Mouse (Mus musculus) CH12.LX (cell line): ENCODE results near the gene Ints7. TPM values are rescaled to one million over a fixed set of nuclear protein-coding genes. Genes with fewer than 3 reads are reported as not detected.

Source experiments
- DNase-seq: peaks from one replicate; pipeline ENCODE4 v3.0.0-alpha.2; 2013; ENCODE audit errors: extremely low read depth
- H3K27ac ChIP-seq: 2 replicates; pipeline ENCODE4 v1.5.1; 2012; ENCODE audit warnings: low read depth, mild to moderate bottlenecking, control low read depth, moderate library complexity; ENCODE audit not compliant: insufficient read depth
- H3K27me3 ChIP-seq: replicated peaks from 2 replicates; pipeline ENCODE3; 2012; ENCODE audit warnings: inconsistent platforms
- H3K36me3 ChIP-seq, 2 experiments: replicated peaks in 1 of 2; 2 replicates each; pipeline versions ENCODE3 to v1.6.1; 2012; ENCODE audit warnings: inconsistent platforms in 1 of 2, low read length in 1 of 2, mild to moderate bottlenecking in 1 of 2, mixed read lengths in 1 of 2, moderate library complexity in 1 of 2; ENCODE audit not compliant: control insufficient read depth in 1 of 2, insufficient read depth in 1 of 2
- H3K4me1 ChIP-seq, 2 experiments: 2 replicates each; pipeline ENCODE4 v1.6.1; 2012; ENCODE audit warnings: inconsistent platforms in 1 of 2, moderate library complexity in 1 of 2; ENCODE audit not compliant: insufficient read depth in 2 of 2, control insufficient read depth in 1 of 2
- H3K4me2 ChIP-seq: 2 replicates; pipeline ENCODE4 v1.6.1; 2012; ENCODE audit warnings: low read depth, mild to moderate bottlenecking, control low read depth; ENCODE audit not compliant: poor library complexity, insufficient read depth, severe bottlenecking
- H3K4me3 ChIP-seq, 3 experiments: fragments of 150-350 bp in 1 of 3; sonication (generic) in 1 of 3; replicated peaks in 1 of 3; 2 replicates each; pipeline versions ENCODE3 to v1.5.1; 2011 to 2012; ENCODE audit warnings: low read depth in 2 of 3, low read length in 2 of 3, mild to moderate bottlenecking in 2 of 3, moderate library complexity in 2 of 3, control low read depth in 1 of 3, improper control_type of control experiment in 1 of 3, inconsistent platforms in 1 of 3, mixed read lengths in 1 of 3; ENCODE audit not compliant: poor library complexity in 1 of 3
- H3K79me2 ChIP-seq: replicated peaks from 2 replicates; pipeline ENCODE4 v1.6.1; 2012; ENCODE audit warnings: mild to moderate bottlenecking, moderate library complexity; ENCODE audit not compliant: control insufficient read depth, poor library complexity, insufficient read depth, severe bottlenecking; ENCODE audit errors: extremely low read depth
- H3K9ac ChIP-seq: 2 replicates; pipeline ENCODE4 v1.6.1; 2012; ENCODE audit warnings: low read depth, mild to moderate bottlenecking, control low read depth, moderate library complexity; ENCODE audit not compliant: insufficient read depth
- H3K9me3 ChIP-seq: replicated peaks from 2 replicates; pipeline ENCODE3; 2012; ENCODE audit warnings: low read length, inconsistent platforms, mixed read lengths
- BHLHE40 ChIP-seq: IDR thresholded peaks from 2 replicates; pipeline ENCODE4 v1.6.1; 2011; ENCODE audit warnings: mild to moderate bottlenecking, low read depth, low read length, improper control_type of control experiment
- E2F4 ChIP-seq: IDR thresholded peaks from 2 replicates; pipeline ENCODE4 v1.6.1; 2011; ENCODE audit warnings: low read depth, low read length, improper control_type of control experiment; ENCODE audit not compliant: insufficient replicate concordance
- ELF1 ChIP-seq: IDR thresholded peaks from 2 replicates; pipeline ENCODE4 v1.6.1; 2014; ENCODE audit warnings: low read depth, mild to moderate bottlenecking, inconsistent platforms, low read length, improper control_type of control experiment
- EP300 ChIP-seq: IDR thresholded peaks from 2 replicates; pipeline ENCODE4 v1.6.1; 2011; ENCODE audit warnings: low read length, improper control_type of control experiment
- IRF4 ChIP-seq: IDR thresholded peaks from 2 replicates; pipeline ENCODE4 v1.6.1; 2014; ENCODE audit warnings: low read depth, mild to moderate bottlenecking, inconsistent platforms, low read length, improper control_type of control experiment
- KAT2A ChIP-seq: IDR thresholded peaks from 2 replicates; pipeline ENCODE4 v1.6.1; 2012; ENCODE audit warnings: low read length, improper control_type of control experiment, inconsistent platforms; ENCODE audit not compliant: insufficient replicate concordance
- MAZ ChIP-seq: IDR thresholded peaks from 2 replicates; pipeline ENCODE4 v1.6.1; 2012; ENCODE audit warnings: low read depth, mild to moderate bottlenecking, inconsistent platforms, low read length, improper control_type of control experiment, moderate library complexity
- MYC ChIP-seq: IDR thresholded peaks from 2 replicates; pipeline ENCODE4 v1.6.1; 2011; ENCODE audit warnings: low read depth, mild to moderate bottlenecking, improper control_type of control experiment, low read length
- NRF1 ChIP-seq: IDR thresholded peaks from 2 replicates; pipeline ENCODE4 v1.6.1; 2014; ENCODE audit warnings: low read depth, mild to moderate bottlenecking, inconsistent platforms, low read length, improper control_type of control experiment, moderate library complexity
- POLR2A ChIP-seq: IDR thresholded peaks from 2 replicates; pipeline ENCODE4 v1.6.1; 2011; ENCODE audit warnings: low read depth, mild to moderate bottlenecking, improper control_type of control experiment, low read length
- POLR2AphosphoS2 ChIP-seq: IDR thresholded peaks from 2 replicates; pipeline ENCODE4 v1.6.1; 2011; ENCODE audit warnings: low read depth, low read length, improper control_type of control experiment
- RAD21 ChIP-seq: IDR thresholded peaks from 2 replicates; pipeline ENCODE4 v1.6.1; 2011; ENCODE audit warnings: low read depth, mild to moderate bottlenecking, low read length, improper control_type of control experiment, moderate library complexity
- SIN3A ChIP-seq: IDR thresholded peaks from 2 replicates; pipeline ENCODE4 v1.6.1; 2012; ENCODE audit warnings: low read length, improper control_type of control experiment, inconsistent platforms
- SMC3 ChIP-seq: IDR thresholded peaks from 2 replicates; pipeline ENCODE4 v1.6.1; 2011; ENCODE audit warnings: low read depth, low read length, improper control_type of control experiment
- USF2 ChIP-seq: conservative IDR thresholded peaks from 2 replicates; pipeline ENCODE4 v1.6.1; 2011; ENCODE audit warnings: low read depth, low read length, improper control_type of control experiment
- ZC3H11A ChIP-seq: IDR thresholded peaks from 2 replicates; pipeline ENCODE4 v1.6.1; 2012; ENCODE audit warnings: low read depth, mild to moderate bottlenecking, inconsistent platforms, low read length, improper control_type of control experiment
- ZKSCAN1 ChIP-seq: IDR thresholded peaks from 2 replicates; pipeline ENCODE4 v1.6.1; 2012; ENCODE audit warnings: low read depth, inconsistent platforms, low read length, improper control_type of control experiment, borderline replicate concordance
- ZMIZ1 ChIP-seq: IDR thresholded peaks from 2 replicates; pipeline ENCODE4 v1.6.1; 2012; ENCODE audit warnings: low read depth, mild to moderate bottlenecking, inconsistent platforms, low read length, improper control_type of control experiment
- ZNF384 ChIP-seq: IDR thresholded peaks from 2 replicates; pipeline ENCODE4 v1.6.1; 2012; ENCODE audit warnings: low read depth, low read length, improper control_type of control experiment, inconsistent platforms
- dilution Hi-C: fragments of 300-500 bp; cut with MboI; formaldehyde crosslinking; loops from 2 replicates; pipeline ENCODE4 v1.14.3; 2020; ENCODE audit warnings: low sequenced_read_pairs; ENCODE audit not compliant: extremely low pct_unique_long_range_greater_than_20kb, extremely low pct_ligation_motif_present
- in situ Hi-C: fragments of 300-500 bp; cut with MboI; formaldehyde crosslinking; loops from 3 replicates; pipeline ENCODE4 v1.14.3; 2019; ENCODE audit warnings: low sequenced_read_pairs, low pct_ligation_motif_present, low pct_unique_long_range_greater_than_20kb, mixed read lengths
- polyA plus RNA-seq: library from polyadenylated mRNA; unstranded; fragments of >175 nt; gene quantifications from 2 replicates; pipeline ENCODE4 v1.2.1, GENCODE M21; 2012; ENCODE audit warnings: low read depth; ENCODE audit not compliant: insufficient read length
- total RNA-seq, 2 experiments: library from RNA; depleted of rRNA; stranded (reverse); fragments of 300-350 nt in 1 of 2; fragments of >200 nt in 1 of 2; gene quantifications; 2 replicates each; pipeline ENCODE4 v1.2.3; 2012 to 2014

Ints7 gene
- total and polyA plus RNA-seq, 3 experiments, result 30.4 to 58.8 (median 50.5) TPM

GRCm38 (mm10) chr1:191666351-191666750, 90.9 kb downstream of the Ints7 start:
- no peak for DNase-seq
- no peaks in the 10 kb centered on the region for H3K9me3 ChIP-seq
- TF ChIP-seq ZKSCAN1 (no peak), MAZ (no peak), IRF4 (no peak), SMC3 (no peak), E2F4 (no peak), POLR2AphosphoS2 (no peak), BHLHE40 (peak; percentile 35; the same call in 1 of the 2 replicates)
- H3K79me2 ChIP-seq, result no peaks in the 10 kb centered on the region
- no peaks in the 10 kb centered on the region for H3K27me3 ChIP-seq
- peaks cover 7 to 24% of the 10 kb centered on the region in 2 experiments for H3K4me1 ChIP-seq
- H3K27ac ChIP-seq, result no peak overlapping the region
- no peak overlapping the region for H3K4me3 ChIP-seq
- H3K4me2 ChIP-seq, result no peak overlapping the region
- dilution Hi-C loops, result no loop called here
- no peak overlapping the region for H3K9ac ChIP-seq
- H3K36me3 ChIP-seq, result no peaks in the 10 kb centered on the region
- in situ Hi-C loops, result no loop called here

DNA sequence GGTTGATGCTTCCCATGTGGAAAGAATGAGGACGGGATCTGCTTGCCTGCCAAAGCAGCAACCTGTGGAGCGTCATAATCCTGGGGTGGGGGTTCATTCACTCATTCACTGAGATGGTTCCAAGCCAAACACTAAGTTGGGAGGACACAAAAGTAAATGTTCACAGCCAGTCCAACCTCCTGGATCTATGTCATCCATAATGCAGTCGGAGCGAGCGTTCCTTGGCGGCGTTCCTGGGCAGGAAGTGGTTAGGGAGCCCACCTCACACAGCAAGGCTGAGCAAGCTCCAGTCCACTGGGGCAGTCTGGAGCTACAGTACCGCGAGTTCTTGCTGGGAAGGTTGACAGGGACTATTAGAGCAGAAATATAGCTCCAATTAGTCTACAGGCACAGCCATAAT, 92.6 kb downstream of the Ints7 start:
- dilution Hi-C loops (no loop called here), in situ Hi-C loops (no loop called here)
- Histone ChIP-seq H3K79me2 (no peaks in the 10 kb centered on the region), H3K9me3 (no peaks in the 10 kb centered on the region), H3K4me2 (no peak overlapping the region), H3K27ac (no peak overlapping the region), H3K27me3 (no peaks in the 10 kb centered on the region), H3K36me3 (no peaks in the 10 kb centered on the region), H3K4me3 (no peak overlapping the region), H3K4me1 (peaks cover 3 to 7% of the 10 kb centered on the region in 2 experiments; a peak in 2 of 4 replicates), H3K9ac (no peak overlapping the region)
- TF ChIP-seq ZC3H11A (no peak), POLR2A (no peak), USF2 (no peak), ELF1 (no peak), IRF4 (no peak), ZNF384 (no peak), NRF1 (no peak), SIN3A (no peak), RAD21 (no peak), POLR2AphosphoS2 (no peak), EP300 (no peak), KAT2A (no peak), MYC (no peak), SMC3 (no peak), MAZ (no peak), ZMIZ1 (no peak)
- DNase-seq, result no peak

Other genes starting within 250 kb of the Ints7 start
- 11.5 and 15.4 TPM in 2 replicates for gene Tmem206, start 249.7 kb upstream of the Ints7 start, total RNA-seq (2012; rRNA removed)
- 12.2 and 13.1 TPM in 2 replicates for gene Tmem206, start 249.7 kb upstream of the Ints7 start, total RNA-seq (2014; rRNA removed)
- 16.4 and 17.0 TPM in 2 replicates for gene Tmem206, start 249.7 kb upstream of the Ints7 start, polyA plus RNA-seq
- gene Ppp2r5a, start 172.4 kb upstream of the Ints7 start, total RNA-seq (2012; rRNA removed), result 58.9 and 62.0 TPM in 2 replicates
- 96.7 and 102 TPM in 2 replicates for gene Ppp2r5a, start 172.4 kb upstream of the Ints7 start, total RNA-seq (2014; rRNA removed)
- gene Ppp2r5a, start 172.4 kb upstream of the Ints7 start, polyA plus RNA-seq, result 40.3 and 42.6 TPM in 2 replicates
- 31.8 and 35.0 TPM in 2 replicates for gene Dtl, start 92 bp upstream of the Ints7 start, total RNA-seq (2012; rRNA removed)
- 37.7 and 37.9 TPM in 2 replicates for gene Dtl, start 92 bp upstream of the Ints7 start, total RNA-seq (2014; rRNA removed)
- 55.8 and 65.2 TPM in 2 replicates for gene Dtl, start 92 bp upstream of the Ints7 start, polyA plus RNA-seq
- 15.3 and 24.2 TPM in 2 replicates for gene Lpgat1, start 142.2 kb downstream of the Ints7 start, total RNA-seq (2012; rRNA removed)
- gene Lpgat1, start 142.2 kb downstream of the Ints7 start, total RNA-seq (2014; rRNA removed), result 31.8 and 32.6 TPM in 2 replicates
- 40.0 and 47.7 TPM in 2 replicates for gene Lpgat1, start 142.2 kb downstream of the Ints7 start, polyA plus RNA-seq
- 41.3 and 48.9 TPM in 2 replicates for gene Nek2, start 245.8 kb downstream of the Ints7 start, total RNA-seq (2012; rRNA removed)
- gene Nek2, start 245.8 kb downstream of the Ints7 start, total RNA-seq (2014; rRNA removed), result 51.2 and 55.4 TPM in 2 replicates
- 68.8 and 79.4 TPM in 2 replicates for gene Nek2, start 245.8 kb downstream of the Ints7 start, polyA plus RNA-seq